Mouse (Mus musculus): Measurements from ENCODE around the gene Itga9. TPM values are rescaled to one million over a fixed set of nuclear protein-coding genes. Genes with fewer than 3 reads are reported as not detected.

The Itga9 gene
- total and polyA plus RNA-seq, 2 experiments from 2014 or later, result 10.7 to 61.5 TPM

- DNase-seq (ENCODE audit: low spot score), result no peak
- no peak overlapping the region for H3K4me3 ChIP-seq (ENCODE audit: low read depth, low read length)
- H3K27me3 ChIP-seq (ENCODE audit: control insufficient read depth, insufficient read depth, low read length), result no peaks in the 10 kb centered on the region
- H3K9ac ChIP-seq (replicated peaks; ENCODE audit: low read depth, low read length), result no peak overlapping the region
- no peaks in the 10 kb centered on the region for H3K9me3 ChIP-seq (replicated peaks; ENCODE audit: control insufficient read depth, low read length)
- TF ChIP-seq CTCF (IDR thresholded peaks at IDR 0.05; ENCODE audit: low read depth), result no peak
- no peak for TF ChIP-seq EP300 (IDR thresholded peaks at IDR 0.05; ENCODE audit: low read depth)
- no peak for ATAC-seq (ENCODE audit: insufficient read depth, low read depth)
- H3K4me2 ChIP-seq (ENCODE audit: low read depth, low read length), result no peak overlapping the region
- no peaks in the 10 kb centered on the region; the same call in 1 of the 2 replicates for H3K4me1 ChIP-seq (ENCODE audit: control insufficient read depth, insufficient read depth)
- peaks cover 21% of the 10 kb centered on the region; the same call in 1 of the 2 replicates for H3K36me3 ChIP-seq (replicated peaks; ENCODE audit: control insufficient read depth, insufficient read depth, low read length)
- WGBS, result 83% methylated on average over 5 of the region's 5 CpGs
- H3K27ac ChIP-seq (ENCODE audit: low read depth), result no peak overlapping the region
These were observed 237.2 kb downstream of the Itga9 start for GRCm38 (mm10) chr9:118843711-118844110.

DNA sequence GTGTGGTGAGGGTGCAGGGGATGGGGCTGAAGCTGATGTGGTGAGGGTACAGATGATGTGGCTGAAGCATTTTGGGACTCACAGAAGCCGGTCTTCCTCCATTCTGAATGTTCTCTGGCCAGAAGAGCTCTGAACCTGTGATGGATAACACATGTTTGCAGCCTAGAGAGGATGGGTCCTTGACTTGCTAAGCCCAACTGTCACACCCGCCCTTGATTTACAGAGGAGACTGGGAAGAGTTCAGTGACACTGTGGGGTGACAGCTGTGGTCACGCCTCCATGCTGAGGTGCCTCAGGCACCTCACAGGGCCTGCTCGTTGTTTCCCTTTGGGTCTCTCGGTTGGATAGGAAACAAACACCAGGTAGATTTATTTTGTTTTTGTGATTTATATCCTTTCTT lies 238.5 kb downstream of the Itga9 start:
- DNase-seq (ENCODE audit: low spot score) (no peak), ATAC-seq (ENCODE audit: insufficient read depth, low read depth) (no peak)
- Histone ChIP-seq H3K9me3 (replicated peaks; ENCODE audit: control insufficient read depth, low read length) (no peaks in the 10 kb centered on the region), H3K36me3 (replicated peaks; ENCODE audit: control insufficient read depth, insufficient read depth, low read length) (peaks cover 21% of the 10 kb centered on the region; the same call in 1 of the 2 replicates), H3K4me2 (ENCODE audit: low read depth, low read length) (no peak overlapping the region), H3K27ac (ENCODE audit: low read depth) (no peak overlapping the region), H3K9ac (replicated peaks; ENCODE audit: low read depth, low read length) (no peak overlapping the region), H3K4me1 (ENCODE audit: control insufficient read depth, insufficient read depth) (no peaks in the 10 kb centered on the region), H3K4me3 (ENCODE audit: low read depth, low read length) (no peak overlapping the region), H3K27me3 (ENCODE audit: control insufficient read depth, insufficient read depth, low read length) (no peaks in the 10 kb centered on the region)
- no peak for TF ChIP-seq CTCF (IDR thresholded peaks at IDR 0.05; ENCODE audit: low read depth)
- TF ChIP-seq EP300 (IDR thresholded peaks at IDR 0.05; ENCODE audit: low read depth), result no peak
- WGBS, result 81% methylated on average over 5 of the region's 5 CpGs

DNA sequence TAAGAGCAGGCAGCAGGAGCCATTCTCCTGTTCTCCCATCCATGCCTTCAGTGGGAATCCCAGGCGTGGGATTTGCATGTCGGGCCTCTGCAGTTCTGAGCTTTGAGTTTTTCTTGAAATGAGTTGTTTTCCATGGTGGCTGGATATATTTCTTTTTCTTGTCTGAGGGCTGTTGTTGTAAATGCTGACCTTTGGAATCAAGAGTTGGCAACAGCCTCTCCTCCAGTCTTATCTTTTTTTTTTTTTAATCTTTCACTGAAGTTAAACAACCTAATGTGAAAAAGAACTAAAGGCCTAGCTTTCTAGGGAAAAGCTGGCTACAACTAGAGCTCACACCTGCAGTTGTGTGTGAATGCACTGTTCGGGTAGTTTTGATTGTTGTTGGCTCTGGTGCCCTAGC lies 240.3 kb downstream of the Itga9 start:
- no peak for TF ChIP-seq CTCF (IDR thresholded peaks at IDR 0.05; ENCODE audit: low read depth)
- no peak for TF ChIP-seq EP300 (IDR thresholded peaks at IDR 0.05; ENCODE audit: low read depth)
- Histone ChIP-seq H3K4me2 (ENCODE audit: low read depth, low read length) (no peak overlapping the region), H3K27ac (ENCODE audit: low read depth) (no peak overlapping the region), H3K9ac (replicated peaks; ENCODE audit: low read depth, low read length) (no peak overlapping the region), H3K9me3 (replicated peaks; ENCODE audit: control insufficient read depth, low read length) (no peaks in the 10 kb centered on the region), H3K36me3 (replicated peaks; ENCODE audit: control insufficient read depth, insufficient read depth, low read length) (peaks cover 22% of the 10 kb centered on the region; the same call in 1 of the 2 replicates), H3K4me3 (ENCODE audit: low read depth, low read length) (no peak overlapping the region), H3K27me3 (ENCODE audit: control insufficient read depth, insufficient read depth, low read length) (no peaks in the 10 kb centered on the region), H3K4me1 (ENCODE audit: control insufficient read depth, insufficient read depth) (no peaks in the 10 kb centered on the region)
- ATAC-seq (ENCODE audit: insufficient read depth, low read depth) (no peak), DNase-seq (ENCODE audit: low spot score) (no peak)
- WGBS, result 77% methylated on average over 3 of the region's 3 CpGs

- ATAC-seq (ENCODE audit: insufficient read depth, low read depth) (peak; percentile 92), DNase-seq (ENCODE audit: low spot score) (peak; percentile 87)
- H3K4me2 ChIP-seq (ENCODE audit: low read depth, low read length), result peak overlapping the region; percentile 5; the same call in 1 of the 2 replicates
- no peaks in the 10 kb centered on the region for H3K27me3 ChIP-seq (ENCODE audit: control insufficient read depth, insufficient read depth, low read length)
- no peak overlapping the region for H3K9ac ChIP-seq (replicated peaks; ENCODE audit: low read depth, low read length)
- WGBS, result 18% methylated on average over 9 of the region's 9 CpGs
- no peak overlapping the region for H3K4me3 ChIP-seq (ENCODE audit: low read depth, low read length)
- TF ChIP-seq EP300 (IDR thresholded peaks at IDR 0.05; ENCODE audit: low read depth) (peak; percentile 97), CTCF (IDR thresholded peaks at IDR 0.05; ENCODE audit: low read depth) (no peak)
- H3K9me3 ChIP-seq (replicated peaks; ENCODE audit: control insufficient read depth, low read length), result no peaks in the 10 kb centered on the region
- H3K4me1 ChIP-seq (ENCODE audit: control insufficient read depth, insufficient read depth), result peaks cover 13% of the 10 kb centered on the region; the same call in 1 of the 2 replicates
- H3K27ac ChIP-seq (ENCODE audit: low read depth), result peak overlapping the region; percentile 64
- H3K36me3 ChIP-seq (replicated peaks; ENCODE audit: control insufficient read depth, insufficient read depth, low read length), result peaks cover 10% of the 10 kb centered on the region; the same call in 1 of the 2 replicates
These were observed 250.2 kb downstream of the Itga9 start for GRCm38 (mm10) chr9:118856665-118857064.

GRCm38 (mm10) chr9:118860613-118861141 lies 254.2 kb downstream of the Itga9 start:
- Histone ChIP-seq H3K9me3 (replicated peaks; ENCODE audit: control insufficient read depth, low read length) (no peaks in the 10 kb centered on the region), H3K4me3 (ENCODE audit: low read depth, low read length) (no peak overlapping the region), H3K9ac (replicated peaks; ENCODE audit: low read depth, low read length) (no peak overlapping the region), H3K27me3 (ENCODE audit: control insufficient read depth, insufficient read depth, low read length) (no peaks in the 10 kb centered on the region), H3K4me1 (ENCODE audit: control insufficient read depth, insufficient read depth) (peaks cover 16% of the 10 kb centered on the region; the same call in 1 of the 2 replicates), H3K4me2 (ENCODE audit: low read depth, low read length) (no peak overlapping the region), H3K27ac (ENCODE audit: low read depth) (no peak overlapping the region), H3K36me3 (replicated peaks; ENCODE audit: control insufficient read depth, insufficient read depth, low read length) (no peaks in the 10 kb centered on the region; the same call in 1 of the 2 replicates)
- ATAC-seq (ENCODE audit: insufficient read depth, low read depth) (no peak), DNase-seq (ENCODE audit: low spot score) (no peak)
- WGBS, result 57% methylated on average over 12 of the region's 12 CpGs
- TF ChIP-seq CTCF (IDR thresholded peaks at IDR 0.05; ENCODE audit: low read depth) (no peak), EP300 (IDR thresholded peaks at IDR 0.05; ENCODE audit: low read depth) (no peak)

- H3K4me1 ChIP-seq (ENCODE audit: control insufficient read depth, insufficient read depth), result peaks cover 6% of the 10 kb centered on the region; the same call in 1 of the 2 replicates
- H3K4me3 ChIP-seq (ENCODE audit: low read depth, low read length), result no peak overlapping the region
- TF ChIP-seq CTCF (IDR thresholded peaks at IDR 0.05; ENCODE audit: low read depth), result no peak
- no peaks in the 10 kb centered on the region for H3K9me3 ChIP-seq (replicated peaks; ENCODE audit: control insufficient read depth, low read length)
- 80% methylated on average over 12 of the region's 12 CpGs for WGBS
- no peak overlapping the region for H3K9ac ChIP-seq (replicated peaks; ENCODE audit: low read depth, low read length)
- H3K4me2 ChIP-seq (ENCODE audit: low read depth, low read length), result no peak overlapping the region
- no peaks in the 10 kb centered on the region for H3K27me3 ChIP-seq (ENCODE audit: control insufficient read depth, insufficient read depth, low read length)
- no peak overlapping the region for H3K27ac ChIP-seq (ENCODE audit: low read depth)
- ATAC-seq (ENCODE audit: insufficient read depth, low read depth) (no peak), DNase-seq (ENCODE audit: low spot score) (no peak)
- H3K36me3 ChIP-seq (replicated peaks; ENCODE audit: control insufficient read depth, insufficient read depth, low read length), result no peaks in the 10 kb centered on the region; the same call in 1 of the 2 replicates
These were observed 255.7 kb downstream of the Itga9 start for GRCm38 (mm10) chr9:118862214-118862613.

Data from heart, postnatal 0 days (tissue).